Mouse (Mus musculus): ENCODE results near the gene Smok2b.

DNA sequence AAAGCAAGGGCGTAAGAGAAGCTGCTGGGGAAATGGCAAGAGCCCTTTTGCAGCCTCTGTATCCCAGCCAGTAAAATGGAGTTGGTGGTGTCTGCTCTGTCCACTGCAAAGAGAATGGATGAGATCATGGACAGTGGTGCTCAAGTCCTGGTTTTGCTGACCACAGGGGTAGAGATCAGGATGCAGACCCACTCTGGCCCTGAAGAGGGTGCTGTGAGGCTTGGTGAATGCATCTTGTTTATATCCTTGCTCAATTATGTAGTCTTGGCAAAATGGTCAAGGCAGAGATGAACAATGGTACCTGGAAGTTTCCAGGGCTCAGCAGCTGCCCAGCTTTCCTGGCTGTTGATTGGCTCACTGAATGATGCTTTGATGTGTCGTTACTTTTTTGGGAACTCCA is 14.5 kb upstream of the Smok2b start:
- TF ChIP-seq CTCF (IDR thresholded peaks at IDR 0.05; ENCODE audit: low read depth, low read length) (peak; percentile 61), EP300 (IDR thresholded peaks at IDR 0.05; ENCODE audit: insufficient read depth, low read depth, low read length) (no peak), POLR2A (IDR thresholded peaks at IDR 0.05; ENCODE audit: insufficient read depth, low read length) (no peak)

Data from ES-Bruce4 (cell line).